Mouse (Mus musculus) embryonic facial prominence, embryonic 11.5 days (tissue): ENCODE results near the gene Nr1i3. TPM values are rescaled to one million over a fixed set of nuclear protein-coding genes. Genes with fewer than 3 reads are reported as not detected.

Experiments
- ATAC-seq: fragments of 200-750 bp; cut with Nextera tagmentation; replicated peaks from 2 replicates; pipeline ENCODE4 v1.8.0; 2017; ENCODE audit warnings: low read depth; ENCODE audit not compliant: insufficient number of reproducible peaks, low FRiP score, low TSS enrichment
- DNase-seq: peaks from one replicate; pipeline ENCODE4 v3.0.0-alpha.2; 2015; ENCODE audit warnings: low spot score
- H3K27ac ChIP-seq: fragments of 300-500 bp; sonication (generic); replicated peaks from 2 replicates; pipeline ENCODE4 v1.5.1; 2014; ENCODE audit warnings: mild to moderate bottlenecking, low read depth, low read length, control low read depth
- H3K27me3 ChIP-seq: fragments of 300-500 bp; sonication (generic); 2 replicates; pipeline ENCODE4 v1.6.1; 2014; ENCODE audit warnings: mild to moderate bottlenecking, low read length, moderate library complexity, mixed read lengths; ENCODE audit not compliant: control insufficient read depth, insufficient read depth
- H3K36me3 ChIP-seq: fragments of 300-500 bp; sonication (generic); replicated peaks from 2 replicates; pipeline ENCODE4 v1.6.1; 2014; ENCODE audit warnings: low read depth, mild to moderate bottlenecking, low read length, moderate library complexity, mixed read lengths; ENCODE audit not compliant: control insufficient read depth, insufficient read depth
- H3K4me1 ChIP-seq: fragments of 300-500 bp; sonication (generic); 2 replicates; pipeline ENCODE4 v1.6.1; 2014; ENCODE audit warnings: low read length, mixed read lengths; ENCODE audit not compliant: control insufficient read depth, insufficient read depth
- H3K4me2 ChIP-seq: fragments of 300-500 bp; sonication (generic); 2 replicates; pipeline ENCODE4 v1.6.1; 2014; ENCODE audit warnings: low read depth, mild to moderate bottlenecking, control low read depth, low read length, moderate library complexity
- H3K4me3 ChIP-seq: fragments of 300-500 bp; sonication (generic); 2 replicates; pipeline ENCODE4 v1.5.1; 2014; ENCODE audit warnings: low read depth, low read length, control low read depth
- H3K9ac ChIP-seq: fragments of 300-500 bp; sonication (generic); replicated peaks from 2 replicates; pipeline ENCODE4 v1.6.1; 2014; ENCODE audit warnings: mild to moderate bottlenecking, control low read depth, low read length
- H3K9me3 ChIP-seq: fragments of 300-500 bp; sonication (generic); replicated peaks from 2 replicates; pipeline ENCODE4 v1.6.1; 2016; ENCODE audit warnings: mild to moderate bottlenecking, low read length, inconsistent platforms, mixed read lengths; ENCODE audit not compliant: control insufficient read depth
- WGBS: fragments of 180-500 bp; shearing (Covaris S2); extraction: QIAGEN DNeasy Blood & Tissue Kit; methylation state at CpG from one replicate; pipeline ENCODE4 v1.1.7; 2014; 5-methylcytosine and 5-hydroxymethylcytosine counted together
- polyA plus RNA-seq: library from polyadenylated mRNA; unstranded; fragments of >200 nt; fragmentation: Nextera tagmentation; extraction: Ambion mirVana; gene quantifications from 2 replicates; pipeline ENCODE4 v1.2.1, GENCODE M21; 2014

Gene Nr1i3
- polyA plus RNA-seq, 1 experiment from 2014 or later: 0.22 TPM

GRCm38 (mm10) chr1:171229750-171230149 is 16.0 kb downstream of the Nr1i3 start:
- DNase-seq (peak; percentile 25), ATAC-seq (no peak)
- no peak overlapping the region for H3K4me2 ChIP-seq
- no peaks in the 10 kb centered on the region for H3K27me3 ChIP-seq
- H3K27ac ChIP-seq: no peak overlapping the region
- H3K9me3 ChIP-seq: no peaks in the 10 kb centered on the region
- no peaks in the 10 kb centered on the region for H3K4me1 ChIP-seq
- H3K36me3 ChIP-seq: peaks cover 4% of the 10 kb centered on the region; the same call in 1 of the 2 replicates
- no peak overlapping the region for H3K4me3 ChIP-seq
- WGBS: 39% methylated on average over 6 of the region's 6 CpGs
- H3K9ac ChIP-seq: no peak overlapping the region

GRCm38 (mm10) chr1:171230215-171230614 is 16.4 kb downstream of the Nr1i3 start:
- peaks cover 9% of the 10 kb centered on the region; the same call in 1 of the 2 replicates for H3K36me3 ChIP-seq
- no peaks in the 10 kb centered on the region for H3K4me1 ChIP-seq
- no peak overlapping the region for H3K4me2 ChIP-seq
- no peak overlapping the region for H3K4me3 ChIP-seq
- peak; percentile 57 for DNase-seq
- no peak overlapping the region for H3K9ac ChIP-seq
- ATAC-seq: no peak
- no peaks in the 10 kb centered on the region for H3K27me3 ChIP-seq
- H3K9me3 ChIP-seq: no peaks in the 10 kb centered on the region
- 32% methylated on average over 3 of the region's 3 CpGs for WGBS
- no peak overlapping the region for H3K27ac ChIP-seq

GRCm38 (mm10) chr1:171231844-171232243 is 18.1 kb downstream of the Nr1i3 start:
- no peaks in the 10 kb centered on the region for H3K4me1 ChIP-seq
- no peak for DNase-seq
- no peak overlapping the region for H3K9ac ChIP-seq
- no peak overlapping the region for H3K4me2 ChIP-seq
- H3K27ac ChIP-seq: no peak overlapping the region
- WGBS: 40% methylated on average over 4 of the region's 4 CpGs
- H3K9me3 ChIP-seq: no peaks in the 10 kb centered on the region
- peaks cover 13% of the 10 kb centered on the region; the same call in 1 of the 2 replicates for H3K36me3 ChIP-seq
- H3K4me3 ChIP-seq: no peak overlapping the region
- ATAC-seq: no peak
- H3K27me3 ChIP-seq: no peaks in the 10 kb centered on the region

GRCm38 (mm10) chr1:171232348-171232747 is 18.6 kb downstream of the Nr1i3 start:
- no peak for DNase-seq
- no peak for ATAC-seq
- Histone ChIP-seq H3K27me3 (no peaks in the 10 kb centered on the region), H3K27ac (no peak overlapping the region), H3K9me3 (no peaks in the 10 kb centered on the region), H3K4me3 (no peak overlapping the region), H3K4me1 (no peaks in the 10 kb centered on the region), H3K9ac (no peak overlapping the region), H3K4me2 (no peak overlapping the region), H3K36me3 (peaks cover 13% of the 10 kb centered on the region; the same call in 1 of the 2 replicates)
- 87% methylated on average over 5 of the region's 5 CpGs for WGBS

GRCm38 (mm10) chr1:171232800-171233730 is 19.3 kb downstream of the Nr1i3 start:
- no peak overlapping the region for H3K4me2 ChIP-seq
- no peak overlapping the region for H3K9ac ChIP-seq
- no peak overlapping the region for H3K27ac ChIP-seq
- H3K36me3 ChIP-seq: peaks cover 15% of the 10 kb centered on the region; the same call in 1 of the 2 replicates
- H3K9me3 ChIP-seq: no peaks in the 10 kb centered on the region
- WGBS: 89% methylated on average over 12 of the region's 12 CpGs
- H3K4me1 ChIP-seq: no peaks in the 10 kb centered on the region
- no peak for ATAC-seq
- no peak for DNase-seq
- H3K4me3 ChIP-seq: no peak overlapping the region
- H3K27me3 ChIP-seq: no peaks in the 10 kb centered on the region

GRCm38 (mm10) chr1:171234126-171234525 is 20.4 kb downstream of the Nr1i3 start, which contains the start of gene Fcer1g:
TSS of gene Fcer1g (minus strand) at chr1:171234365.
- H3K4me3 ChIP-seq: no peak within 1 kb of the TSS
- H3K36me3 ChIP-seq: peaks cover 16% of the 10 kb centered on the region; the same call in 1 of the 2 replicates
- no peaks in the 10 kb centered on the region for H3K4me1 ChIP-seq
- ATAC-seq (no peak), DNase-seq (no peak)
- H3K9me3 ChIP-seq: no peaks in the 10 kb centered on the region
- H3K4me2 ChIP-seq: no peak within 1 kb of the TSS
- WGBS: 91% methylated on average over 14 of the region's 14 CpGs
- H3K27ac ChIP-seq: no peak within 1 kb of the TSS
- no peak within 1 kb of the TSS for H3K9ac ChIP-seq
- H3K27me3 ChIP-seq: no peaks in the 10 kb centered on the region

GRCm38 (mm10) chr1:171234538-171234937 is 20.8 kb downstream of the Nr1i3 start:
- Histone ChIP-seq H3K9ac (no peak overlapping the region), H3K9me3 (no peaks in the 10 kb centered on the region), H3K4me1 (no peaks in the 10 kb centered on the region), H3K27me3 (no peaks in the 10 kb centered on the region), H3K27ac (no peak overlapping the region), H3K36me3 (peaks cover 18% of the 10 kb centered on the region; the same call in 1 of the 2 replicates), H3K4me2 (no peak overlapping the region), H3K4me3 (no peak overlapping the region)
- 95% methylated on average over 4 of the region's 4 CpGs for WGBS
- ATAC-seq: no peak
- DNase-seq: no peak

GRCm38 (mm10) chr1:171235791-171236190 is 22.0 kb downstream of the Nr1i3 start:
- ATAC-seq: no peak
- no peak for DNase-seq

More at GRCm38 (mm10) chr1:171235791-171236190, 22.0 kb downstream of the Nr1i3 start:
- H3K4me1 ChIP-seq: no peaks in the 10 kb centered on the region
- peaks cover 20% of the 10 kb centered on the region; the same call in 1 of the 2 replicates for H3K36me3 ChIP-seq
- H3K27ac ChIP-seq: no peak overlapping the region
- H3K4me2 ChIP-seq: no peak overlapping the region
- H3K9ac ChIP-seq: no peak overlapping the region
- 88% methylated on average over 3 of the region's 4 CpGs for WGBS
- no peaks in the 10 kb centered on the region for H3K9me3 ChIP-seq
- no peak overlapping the region for H3K4me3 ChIP-seq
- H3K27me3 ChIP-seq: no peaks in the 10 kb centered on the region
